Mouse (Mus musculus) ES-E14 (cell line): ENCODE results near the gene Mtpn.

Source experiments
- MAFK ChIP-seq: IDR thresholded peaks from 2 replicates; pipeline ENCODE4 v1.6.1; 2014; ENCODE audit warnings: mild to moderate bottlenecking, low read depth, low read length, inconsistent platforms; ENCODE audit not compliant: insufficient read depth
- ZNF384 ChIP-seq: IDR thresholded peaks from 2 replicates; pipeline ENCODE4 v1.6.1; 2012; ENCODE audit warnings: low read depth, low read length, inconsistent platforms

GRCm38 (mm10) chr6:35538757-35539303, 858 bp downstream of the Mtpn start:
- TF ChIP-seq MAFK (no peak), ZNF384 (no peak)
